Mouse (Mus musculus): ENCODE data around the gene B3galt2. TPM values are rescaled to one million over a fixed set of nuclear protein-coding genes. Genes with fewer than 3 reads are reported as not detected.
"Not testable (repeated sequence)": the region's sequence is repeated elsewhere in the genome, so short reads cannot be mapped to it uniquely, and the experiment has no call there.

Gene B3galt2
- polyA plus RNA-seq, 1 experiment from 2014 or later, result 8.0 TPM

DNA sequence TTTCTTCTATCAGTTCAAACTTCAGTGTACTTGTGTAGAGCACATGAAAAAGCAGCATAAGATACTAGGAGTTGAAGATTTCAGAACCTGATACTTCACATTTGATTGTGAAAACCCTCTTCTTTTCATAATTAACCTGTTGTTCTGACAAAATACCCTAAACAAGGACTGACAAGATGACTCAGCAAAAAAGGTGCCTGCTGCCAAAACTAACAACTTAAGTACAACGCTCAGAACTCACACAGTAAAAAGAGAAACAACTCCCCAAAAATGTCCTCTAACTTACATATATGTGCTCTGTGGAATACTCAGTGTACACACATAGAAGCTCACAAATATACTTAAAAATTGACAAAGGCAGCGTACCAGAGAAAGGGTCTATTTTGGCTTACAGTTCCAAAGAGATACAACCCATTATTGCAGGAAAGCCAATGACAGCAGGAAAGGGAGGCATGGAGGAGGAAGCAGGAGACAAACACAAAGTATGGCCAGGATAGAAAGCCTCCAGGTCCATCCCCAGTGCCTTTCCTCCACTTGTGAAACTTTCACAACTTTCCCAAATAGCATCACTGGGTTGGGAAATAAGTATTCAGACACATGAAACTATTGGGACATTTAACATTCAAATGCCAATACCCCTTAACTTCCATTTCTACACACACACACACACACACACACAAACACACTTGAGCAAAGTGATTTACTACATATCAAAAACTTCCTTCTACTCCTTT, 7.4 kb upstream of the B3galt2 start:
- Histone ChIP-seq H3K36me3 (ENCODE audit: control insufficient read depth, insufficient read depth, low read length) (no peaks in the 10 kb centered on the region), H3K27me3 (ENCODE audit: control insufficient read depth, insufficient read depth, low read depth, low read length) (no peaks in the 10 kb centered on the region), H3K9ac (ENCODE audit: low read depth, low read length) (no peak overlapping the region), H3K4me2 (ENCODE audit: low read length) (no peak overlapping the region), H3K27ac (ENCODE audit: low read length) (no peak overlapping the region), H3K9me3 (replicated peaks; ENCODE audit: control insufficient read depth, low read length, poor library complexity, severe bottlenecking) (no peaks in the 10 kb centered on the region), H3K4me1 (ENCODE audit: control insufficient read depth, insufficient read depth, low read length) (no peaks in the 10 kb centered on the region), H3K4me3 (ENCODE audit: low read depth, low read length) (no peak overlapping the region)
- 89% methylated on average over 2 of the region's 2 CpGs for WGBS
- no peak for ATAC-seq

DNA sequence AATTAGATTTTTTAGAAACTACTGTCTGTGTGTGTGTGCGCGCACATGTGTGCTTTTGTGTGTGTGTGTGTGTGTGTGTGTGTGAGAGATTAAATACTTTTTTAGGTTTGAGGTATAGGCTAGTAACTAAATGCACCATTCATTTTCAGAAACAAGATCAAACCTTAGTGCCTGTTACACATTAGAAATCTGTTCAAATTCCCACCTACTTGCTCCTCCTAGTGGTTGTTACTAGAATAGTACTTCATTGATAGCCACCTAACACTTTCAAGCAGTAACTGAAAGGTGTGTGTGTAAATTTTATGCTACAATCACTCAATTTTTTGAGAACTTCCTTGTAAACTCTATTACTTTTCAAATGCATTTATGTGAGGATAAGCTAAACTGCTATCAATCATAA, 3.8 kb downstream of the B3galt2 start:
- Histone ChIP-seq H3K9ac (ENCODE audit: low read depth, low read length) (no peak overlapping the region), H3K27me3 (ENCODE audit: control insufficient read depth, insufficient read depth, low read depth, low read length) (no peaks in the 10 kb centered on the region), H3K4me2 (ENCODE audit: low read length) (peak overlapping the region; percentile 35; the same call in 1 of the 2 replicates), H3K4me1 (ENCODE audit: control insufficient read depth, insufficient read depth, low read length) (peaks cover 6% of the 10 kb centered on the region), H3K27ac (ENCODE audit: low read length) (no peak overlapping the region), H3K4me3 (ENCODE audit: low read depth, low read length) (peak overlapping the region; percentile 34), H3K9me3 (replicated peaks; ENCODE audit: control insufficient read depth, low read length, poor library complexity, severe bottlenecking) (no peaks in the 10 kb centered on the region), H3K36me3 (ENCODE audit: control insufficient read depth, insufficient read depth, low read length) (0 out of 2 replicates have a peak, but pooled peaks cover 2% of the 10 kb centered on the region)
- ATAC-seq, result peak; percentile 40; the same call in 1 of the 2 replicates
- 89% methylated on average over 2 of the region's 2 CpGs for WGBS

DNA sequence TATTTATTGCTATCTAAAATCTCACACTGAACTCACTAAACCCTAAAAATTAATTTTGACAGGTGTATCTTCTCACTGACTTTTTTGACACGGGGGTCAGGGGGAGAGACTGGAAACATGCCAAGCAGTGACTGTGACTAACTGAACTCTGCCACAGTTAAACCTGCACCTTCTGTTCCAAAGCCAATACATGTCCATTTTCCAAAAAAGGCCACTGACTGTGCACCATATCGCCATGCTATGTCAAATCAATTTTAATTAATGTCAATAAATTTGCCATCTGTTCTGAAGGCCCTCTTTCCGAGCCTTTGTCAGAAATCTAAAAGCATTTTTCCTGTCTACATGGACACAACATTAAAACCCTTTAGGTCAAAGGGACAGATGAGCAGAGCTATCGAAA, 4.9 kb downstream of the B3galt2 start:
- no peak overlapping the region for H3K27ac ChIP-seq (ENCODE audit: low read length)
- H3K4me2 ChIP-seq (ENCODE audit: low read length), result peak overlapping the region; percentile 49
- H3K4me3 ChIP-seq (ENCODE audit: low read depth, low read length), result peak overlapping the region; percentile 24
- no peaks in the 10 kb centered on the region for H3K9me3 ChIP-seq (replicated peaks; ENCODE audit: control insufficient read depth, low read length, poor library complexity, severe bottlenecking)
- no peak for ATAC-seq
- 0 out of 2 replicates have a peak overlapping the region, but pooled peaks have one; percentile 25 for H3K9ac ChIP-seq (ENCODE audit: low read depth, low read length)
- no peaks in the 10 kb centered on the region for H3K27me3 ChIP-seq (ENCODE audit: control insufficient read depth, insufficient read depth, low read depth, low read length)
- 38% methylated on average over 4 of the region's 4 CpGs for WGBS
- peaks cover 4% of the 10 kb centered on the region for H3K4me1 ChIP-seq (ENCODE audit: control insufficient read depth, insufficient read depth, low read length)
- peaks cover 4% of the 10 kb centered on the region; the same call in 1 of the 2 replicates for H3K36me3 ChIP-seq (ENCODE audit: control insufficient read depth, insufficient read depth, low read length)

DNA sequence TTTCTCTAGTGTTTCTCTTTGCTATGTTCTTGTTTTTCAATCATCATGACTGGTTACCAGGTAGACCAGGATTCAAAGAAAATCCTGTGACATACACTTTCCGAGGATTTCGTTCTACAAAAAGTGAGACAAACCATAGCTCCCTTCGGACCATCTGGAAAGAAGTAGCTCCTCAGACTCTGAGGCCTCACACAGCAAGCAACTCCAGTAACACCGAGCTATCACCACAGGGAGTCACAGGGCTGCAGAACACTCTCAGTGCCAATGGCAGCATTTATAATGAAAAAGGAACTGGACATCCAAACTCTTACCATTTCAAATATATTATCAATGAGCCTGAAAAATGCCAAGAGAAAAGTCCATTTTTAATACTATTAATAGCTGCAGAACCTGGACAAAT, 5.8 kb downstream of the B3galt2 start:
- Histone ChIP-seq H3K27me3 (ENCODE audit: control insufficient read depth, insufficient read depth, low read depth, low read length) (no peaks in the 10 kb centered on the region), H3K27ac (ENCODE audit: low read length) (0 out of 2 replicates have a peak overlapping the region, but pooled peaks have one; percentile 1), H3K4me2 (ENCODE audit: low read length) (peak overlapping the region; percentile 27; the same call in 1 of the 2 replicates), H3K36me3 (ENCODE audit: control insufficient read depth, insufficient read depth, low read length) (peaks cover 6% of the 10 kb centered on the region; the same call in 1 of the 2 replicates), H3K4me3 (ENCODE audit: low read depth, low read length) (0 out of 2 replicates have a peak overlapping the region, but pooled peaks have one; percentile 1), H3K9ac (ENCODE audit: low read depth, low read length) (no peak overlapping the region), H3K4me1 (ENCODE audit: control insufficient read depth, insufficient read depth, low read length) (peaks cover 4% of the 10 kb centered on the region), H3K9me3 (replicated peaks; ENCODE audit: control insufficient read depth, low read length, poor library complexity, severe bottlenecking) (no peaks in the 10 kb centered on the region)
- no peak for ATAC-seq
- 75% methylated on average over 4 of the region's 4 CpGs for WGBS

DNA sequence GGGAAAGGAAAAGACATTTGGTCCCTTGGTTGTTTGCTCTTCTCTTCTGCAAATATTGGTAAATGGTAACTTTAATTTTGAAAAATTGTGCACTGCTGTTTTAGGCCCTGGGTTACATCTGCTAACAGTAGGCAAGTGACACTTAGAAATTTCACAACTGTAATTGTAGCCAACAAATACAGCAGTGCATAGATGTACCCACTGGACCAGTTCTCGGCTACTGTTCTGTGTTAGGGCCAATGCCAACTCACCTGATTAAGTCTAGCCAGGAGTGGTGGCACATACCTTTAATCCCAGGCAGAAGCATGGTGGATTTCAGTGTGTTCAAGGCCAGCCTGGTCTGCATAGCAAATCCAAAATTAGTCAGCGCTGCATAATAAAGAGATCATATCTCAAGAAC, 9.9 kb downstream of the B3galt2 start:
- H3K4me2 ChIP-seq (ENCODE audit: low read length), result no peak overlapping the region
- peaks cover 10% of the 10 kb centered on the region for H3K36me3 ChIP-seq (ENCODE audit: control insufficient read depth, insufficient read depth, low read length)
- 0 out of 2 replicates have a peak, but pooled peaks have one; percentile 17 for ATAC-seq
- no peak overlapping the region for H3K9ac ChIP-seq (ENCODE audit: low read depth, low read length)
- WGBS, result 93% methylated on average over 2 of the region's 2 CpGs
- no peaks in the 10 kb centered on the region for H3K9me3 ChIP-seq (replicated peaks; ENCODE audit: control insufficient read depth, low read length, poor library complexity, severe bottlenecking)
- H3K4me1 ChIP-seq (ENCODE audit: control insufficient read depth, insufficient read depth, low read length), result peaks cover 2% of the 10 kb centered on the region
- no peak overlapping the region for H3K27ac ChIP-seq (ENCODE audit: low read length)
- H3K27me3 ChIP-seq (ENCODE audit: control insufficient read depth, insufficient read depth, low read depth, low read length), result no peaks in the 10 kb centered on the region
- no peak overlapping the region for H3K4me3 ChIP-seq (ENCODE audit: low read depth, low read length)

DNA sequence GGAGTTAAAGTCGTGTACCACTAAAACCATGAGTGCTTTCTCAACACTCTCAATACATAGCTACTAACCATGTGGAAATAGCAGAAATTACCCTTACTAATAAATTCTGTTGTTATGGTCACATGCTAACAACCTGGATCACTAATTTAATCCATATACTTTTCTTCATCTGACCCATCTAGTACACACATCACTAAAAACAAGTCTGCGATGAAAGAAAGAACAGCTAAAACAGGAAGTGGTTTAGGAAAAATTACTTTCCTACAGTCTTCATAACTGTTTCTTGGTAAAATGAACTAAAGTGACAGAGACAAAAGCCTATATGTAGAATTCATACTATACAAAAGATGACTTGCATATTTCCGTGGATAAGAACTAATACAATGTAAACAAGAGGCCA, 13.2 kb downstream of the B3galt2 start:
- H3K9ac ChIP-seq (ENCODE audit: low read depth, low read length), result no peak overlapping the region

DNA sequence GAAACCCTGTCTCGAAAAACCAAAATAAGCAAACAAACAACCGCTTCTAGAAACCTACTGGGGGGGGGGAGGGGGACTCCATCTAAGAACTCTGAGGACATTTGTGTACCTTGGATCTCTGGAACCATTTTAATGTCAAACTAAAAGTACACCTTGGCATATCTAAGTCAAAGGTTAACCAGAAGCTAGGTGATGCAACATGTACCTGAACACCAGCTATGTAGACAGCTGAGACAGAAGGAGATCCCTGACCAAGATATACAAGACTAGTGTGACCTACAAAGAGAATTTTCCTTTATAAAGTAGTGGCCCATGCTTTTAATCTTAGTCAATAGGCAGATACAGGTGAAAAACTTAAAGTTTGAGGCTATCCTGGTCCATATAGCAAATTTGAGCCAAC, 22.7 kb downstream of the B3galt2 start:
- ATAC-seq, result no peak
- WGBS, result 98% methylated on average over 2 of the region's 2 CpGs
- no peak overlapping the region for H3K9ac ChIP-seq (ENCODE audit: low read depth, low read length)

More for the DNA sequence above, 13.2 kb downstream of the B3galt2 start:
- Histone ChIP-seq H3K36me3 (ENCODE audit: control insufficient read depth, insufficient read depth, low read length) (peaks cover 8% of the 10 kb centered on the region), H3K9me3 (replicated peaks; ENCODE audit: control insufficient read depth, low read length, poor library complexity, severe bottlenecking) (no peaks in the 10 kb centered on the region), H3K4me3 (ENCODE audit: low read depth, low read length) (no peak overlapping the region), H3K27ac (ENCODE audit: low read length) (no peak overlapping the region), H3K4me2 (ENCODE audit: low read length) (no peak overlapping the region), H3K27me3 (ENCODE audit: control insufficient read depth, insufficient read depth, low read depth, low read length) (no peaks in the 10 kb centered on the region), H3K4me1 (ENCODE audit: control insufficient read depth, insufficient read depth, low read length) (no peaks in the 10 kb centered on the region)
- 90% methylated on average over 3 of the region's 3 CpGs for WGBS
- no peak for ATAC-seq

DNA sequence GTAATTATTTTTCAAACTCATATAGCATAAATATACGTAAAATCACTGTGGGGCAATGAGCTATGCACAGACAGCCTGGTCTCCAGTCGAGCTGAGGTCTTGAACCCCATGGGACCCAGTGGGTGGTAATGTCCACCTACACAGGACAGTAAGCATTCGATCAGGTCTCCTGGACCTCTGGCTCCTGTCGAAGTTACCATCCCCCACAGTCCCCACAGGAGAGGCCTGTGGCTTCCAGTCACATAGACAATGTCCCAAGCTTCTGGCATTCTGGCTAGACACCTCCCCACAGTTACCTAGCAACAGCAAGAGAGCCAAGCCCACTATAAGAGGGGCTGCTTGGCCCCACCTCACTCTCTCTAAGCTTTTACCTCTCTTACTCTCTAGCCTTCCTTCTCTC, 24.3 kb downstream of the B3galt2 start:
- not testable (repeated sequence) for ATAC-seq; H3K4me3 ChIP-seq (ENCODE audit: low read depth, low read length); H3K27ac ChIP-seq (ENCODE audit: low read length); H3K36me3 ChIP-seq (ENCODE audit: control insufficient read depth, insufficient read depth, low read length); H3K4me2 ChIP-seq (ENCODE audit: low read length); H3K9ac ChIP-seq (ENCODE audit: low read depth, low read length); H3K9me3 ChIP-seq (replicated peaks; ENCODE audit: control insufficient read depth, low read length, poor library complexity, severe bottlenecking); H3K4me1 ChIP-seq (ENCODE audit: control insufficient read depth, insufficient read depth, low read length); H3K27me3 ChIP-seq (ENCODE audit: control insufficient read depth, insufficient read depth, low read depth, low read length)
- 85% methylated on average over 4 of the region's 4 CpGs for WGBS

More for the DNA sequence above, 22.7 kb downstream of the B3galt2 start:
- no peaks in the 10 kb centered on the region for H3K9me3 ChIP-seq (replicated peaks; ENCODE audit: control insufficient read depth, low read length, poor library complexity, severe bottlenecking)
- H3K4me3 ChIP-seq (ENCODE audit: low read depth, low read length), result no peak overlapping the region
- H3K4me2 ChIP-seq (ENCODE audit: low read length), result no peak overlapping the region
- no peak overlapping the region for H3K27ac ChIP-seq (ENCODE audit: low read length)
- peaks cover 6% of the 10 kb centered on the region; the same call in 1 of the 2 replicates for H3K36me3 ChIP-seq (ENCODE audit: control insufficient read depth, insufficient read depth, low read length)
- H3K4me1 ChIP-seq (ENCODE audit: control insufficient read depth, insufficient read depth, low read length), result no peaks in the 10 kb centered on the region
- no peaks in the 10 kb centered on the region for H3K27me3 ChIP-seq (ENCODE audit: control insufficient read depth, insufficient read depth, low read depth, low read length)

DNA sequence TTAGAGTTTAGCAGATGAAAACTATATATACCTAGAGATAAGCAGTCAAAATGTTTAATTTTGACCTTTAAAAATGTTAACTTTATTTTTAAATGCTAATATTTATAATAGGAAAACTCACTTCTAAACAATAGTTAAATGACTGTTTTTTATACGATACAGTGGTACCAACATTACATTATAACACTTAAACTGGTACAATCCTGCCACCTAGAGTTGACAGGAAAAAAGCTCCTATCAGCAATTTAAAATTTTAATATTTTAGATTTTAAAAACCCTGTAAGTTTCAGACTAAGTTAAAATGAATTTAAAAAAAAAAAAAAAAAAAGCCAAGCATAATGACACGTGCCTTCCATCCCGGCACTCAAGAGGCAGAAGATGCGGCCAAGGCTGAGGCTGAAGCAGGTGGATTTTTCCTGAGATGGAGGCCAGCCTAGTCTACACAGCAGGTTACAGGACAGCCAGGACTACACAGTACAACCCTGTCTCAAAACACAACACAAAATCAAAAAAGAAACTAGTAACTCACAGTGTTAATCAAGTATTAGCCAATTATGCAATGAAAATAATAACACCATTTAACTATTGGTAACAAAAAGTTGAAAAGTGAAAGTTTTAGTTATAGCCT, 35.4 kb downstream of the B3galt2 start:
- ATAC-seq, result no peak
- Histone ChIP-seq H3K9ac (ENCODE audit: low read depth, low read length) (no peak overlapping the region), H3K4me1 (ENCODE audit: control insufficient read depth, insufficient read depth, low read length) (no peaks in the 10 kb centered on the region), H3K27me3 (ENCODE audit: control insufficient read depth, insufficient read depth, low read depth, low read length) (no peaks in the 10 kb centered on the region), H3K4me2 (ENCODE audit: low read length) (no peak overlapping the region), H3K9me3 (replicated peaks; ENCODE audit: control insufficient read depth, low read length, poor library complexity, severe bottlenecking) (no peaks in the 10 kb centered on the region), H3K27ac (ENCODE audit: low read length) (no peak overlapping the region), H3K4me3 (ENCODE audit: low read depth, low read length) (no peak overlapping the region), H3K36me3 (ENCODE audit: control insufficient read depth, insufficient read depth, low read length) (peaks cover 4% of the 10 kb centered on the region)
- 87% methylated on average over 4 of the region's 4 CpGs for WGBS

Data from midbrain, embryonic 16.5 days (tissue).